Mouse (Mus musculus): ENCODE measurements at regions not wholly inside any gene's neighbourhood (a gene's known extent, or its start where the extent isn't known, plus 50 kb on each side); places are given as distances from the start of the nearest gene placed in this dataset.

- no peak for TF ChIP-seq POLR2A (IDR thresholded peaks at IDR 0.05; ENCODE audit: extremely low read depth, insufficient read depth, low read length)
- no peak for TF ChIP-seq CTCF (IDR thresholded peaks at IDR 0.05; ENCODE audit: extremely low read depth, insufficient read depth, low read length)
Observed at GRCm38 (mm10) chr11:57916016-57916415, 83.4 kb upstream of the Hand1 start.
